Mouse (Mus musculus): ENCODE measurements around the gene Rnf185.

The Rnf185 gene

DNA sequence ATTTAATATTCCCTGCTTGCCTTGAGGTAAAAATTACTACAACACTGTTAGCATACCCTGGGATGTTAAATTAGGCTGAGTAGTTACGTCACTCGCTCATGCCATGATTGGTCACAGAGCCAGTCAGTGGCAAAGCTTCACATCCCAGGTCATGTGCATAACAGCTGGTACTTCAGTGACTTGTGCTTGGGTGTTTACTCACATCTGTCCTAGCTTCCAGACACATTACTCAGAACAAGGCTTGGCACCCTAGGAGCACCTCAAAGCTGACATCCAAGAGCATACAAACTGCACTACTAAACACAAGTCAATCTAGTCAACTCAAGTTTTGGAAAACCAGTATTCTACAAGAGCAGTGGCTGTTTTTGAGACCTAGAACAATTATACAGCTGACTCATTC, 9.1 kb downstream of the Rnf185 start:
- no peak for DNase-seq (ENCODE audit: low spot score)

GRCm38 (mm10) chr11:3442677-3443076, 9.5 kb downstream of the Rnf185 start:
- DNase-seq (ENCODE audit: low spot score), result no peak

DNA sequence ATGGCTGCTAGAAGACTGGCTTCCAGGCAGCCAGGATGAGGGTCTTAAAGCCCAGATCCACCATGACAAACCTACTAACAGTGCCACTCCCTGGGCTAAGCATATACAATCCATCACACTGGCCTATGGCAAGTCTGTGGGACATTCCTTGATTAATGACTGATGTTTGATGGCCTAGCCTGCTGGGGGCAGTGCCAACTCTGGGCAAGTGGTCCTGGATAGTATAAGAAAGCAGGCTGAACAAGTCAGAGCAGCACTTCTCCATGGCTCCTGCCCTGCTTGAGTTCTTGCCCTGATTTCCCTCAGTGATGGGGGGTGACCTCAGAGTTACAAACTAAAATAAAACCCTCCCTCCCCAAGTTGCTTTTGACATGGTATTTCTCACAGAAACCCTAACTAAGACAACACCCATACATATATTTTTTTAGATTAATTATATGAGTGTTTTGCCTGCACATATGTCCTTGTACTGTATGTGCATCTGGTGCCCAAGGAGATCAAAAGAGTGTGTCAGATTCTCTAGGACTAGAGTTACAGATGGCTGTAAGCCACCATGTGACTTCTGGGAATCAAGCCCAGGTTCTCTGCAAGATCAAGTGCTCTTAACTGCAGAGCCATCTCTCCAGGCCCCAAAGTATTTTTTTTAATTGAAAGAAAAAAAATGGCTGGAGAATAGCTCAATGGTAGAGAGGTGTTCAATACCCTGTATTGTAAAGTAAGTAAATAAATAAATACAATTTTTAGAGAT, 10.3 kb downstream of the Rnf185 start:
- DNase-seq (ENCODE audit: low spot score), result no peak

DNA sequence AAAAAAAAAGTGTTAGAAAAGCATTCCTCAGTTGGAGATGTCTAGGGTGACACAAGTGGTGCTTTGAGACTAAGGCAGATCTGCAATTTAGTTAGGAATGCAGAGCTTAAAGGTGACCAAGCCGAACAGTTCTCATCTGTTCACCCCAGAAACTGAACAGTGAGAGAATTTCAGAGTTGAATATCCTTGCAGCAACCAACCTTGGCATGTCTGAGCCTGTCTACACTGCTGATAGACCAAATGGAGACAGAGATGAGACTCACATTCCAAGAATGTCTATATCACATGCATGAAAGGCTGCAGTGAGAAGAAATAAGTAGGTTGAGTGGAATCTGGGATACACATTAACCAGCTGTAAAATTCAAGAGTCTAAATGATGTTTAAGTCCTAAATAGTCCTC, 14.5 kb downstream of the Rnf185 start:
- DNase-seq (ENCODE audit: low spot score), result no peak

DNA sequence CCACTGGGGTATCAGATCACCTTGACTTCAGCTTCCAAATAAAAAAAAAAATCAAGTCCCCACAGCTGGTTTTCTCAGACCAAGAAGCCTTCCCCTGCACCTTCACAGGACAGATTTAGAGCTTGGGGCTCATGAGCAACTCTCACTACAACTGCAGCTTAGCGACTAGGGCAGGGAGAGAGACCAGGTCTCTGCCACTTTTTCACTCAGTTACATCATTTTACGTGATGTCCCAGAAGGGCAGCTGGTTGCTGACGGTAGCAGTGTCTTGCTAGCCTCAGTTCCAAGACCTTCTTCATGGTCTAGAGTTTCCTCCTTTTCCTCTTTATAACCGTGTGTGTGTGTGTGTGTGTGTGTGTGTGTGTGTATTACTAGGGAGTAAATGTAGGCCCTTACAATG, 18.4 kb downstream of the Rnf185 start:
- DNase-seq (ENCODE audit: low spot score), result no peak

DNA sequence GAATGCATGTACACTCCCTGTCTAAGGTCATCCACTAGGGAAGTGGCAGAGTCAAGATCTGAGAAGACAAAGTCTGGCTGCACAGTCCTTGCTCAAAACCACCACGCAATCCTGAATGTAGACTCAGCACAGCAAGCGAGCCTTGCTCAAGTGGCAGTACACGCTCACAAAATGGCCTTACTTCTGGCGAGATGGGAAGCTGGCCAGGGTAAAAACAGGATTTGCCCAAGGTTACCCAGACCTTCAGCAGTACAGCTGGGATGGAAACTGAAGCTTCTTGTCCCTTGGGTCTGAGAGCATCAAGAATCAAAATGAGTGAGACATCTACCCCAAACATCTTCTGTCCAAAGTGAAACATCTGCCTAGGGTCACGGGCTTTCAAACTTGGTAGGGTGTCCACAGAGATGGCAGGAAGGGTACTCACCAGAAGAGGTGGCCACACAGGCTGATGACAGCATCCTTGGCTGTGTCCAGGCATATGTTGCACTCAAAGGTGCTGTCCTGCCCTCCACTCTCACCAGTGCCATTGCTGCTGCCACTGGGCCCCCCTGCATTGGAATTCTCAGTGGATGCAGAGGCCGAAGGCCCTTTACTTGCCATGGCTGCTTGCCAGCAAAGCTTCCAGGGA, 20.1 kb downstream of the Rnf185 start:
- DNase-seq (ENCODE audit: low spot score), result no peak

GRCm38 (mm10) chr11:3431515-3431914, 20.6 kb downstream of the Rnf185 start:
- DNase-seq (ENCODE audit: low spot score), result no peak

- no peak for DNase-seq (ENCODE audit: low spot score)
Observed at GRCm38 (mm10) chr11:3428632-3429031, 23.5 kb downstream of the Rnf185 start.

DNA sequence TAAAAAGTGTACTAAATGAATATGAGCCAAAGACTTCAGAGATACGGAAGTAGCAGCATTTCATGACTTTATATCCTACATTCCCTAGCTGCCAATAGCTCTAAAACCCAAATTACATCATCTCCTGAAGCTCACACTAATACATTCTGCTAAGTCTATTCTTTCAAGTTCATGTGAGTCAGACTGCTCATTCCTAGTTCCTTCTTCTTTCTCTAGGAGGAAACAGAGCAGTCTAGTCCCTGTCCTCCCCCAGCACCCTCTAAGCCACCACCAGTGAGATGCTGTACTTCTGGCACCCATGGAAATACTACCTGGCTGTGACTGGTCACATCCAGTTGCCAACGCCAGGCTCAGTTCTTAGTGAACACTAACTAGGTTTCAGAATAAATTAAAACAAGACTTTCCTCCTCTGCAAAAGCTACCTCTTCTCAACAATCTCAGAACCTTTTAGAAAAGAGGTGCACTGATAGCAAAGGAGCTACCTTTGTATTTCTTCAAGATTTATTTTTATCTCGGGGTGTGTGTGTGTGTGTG, 24.4 kb downstream of the Rnf185 start:
- DNase-seq (ENCODE audit: low spot score), result no peak

DNA sequence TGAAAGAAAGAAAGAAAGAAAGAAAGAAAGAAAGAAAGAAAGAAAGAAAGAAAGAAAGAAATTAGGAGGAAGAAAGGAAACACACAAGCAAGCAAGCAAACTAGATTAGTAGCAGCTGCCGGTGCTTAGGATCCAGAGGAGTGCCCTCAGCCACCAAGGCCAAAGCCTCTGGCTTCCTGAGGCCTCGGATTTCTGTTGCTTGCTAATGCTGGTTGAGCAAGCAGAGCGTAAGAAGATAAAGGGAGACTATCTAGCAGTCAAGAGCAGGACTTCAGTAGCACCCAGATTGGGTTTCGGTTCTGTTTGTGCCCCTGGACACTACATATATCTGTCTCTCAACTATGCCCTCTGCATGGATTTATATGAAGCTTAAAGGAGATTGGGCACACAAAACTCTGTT, 29.9 kb downstream of the Rnf185 start:
- DNase-seq (ENCODE audit: low spot score), result no peak

GRCm38 (mm10) chr11:3418741-3419140, 33.4 kb downstream of the Rnf185 start:
- no peak for DNase-seq (ENCODE audit: low spot score)

GRCm38 (mm10) chr11:3417795-3418194, 34.4 kb downstream of the Rnf185 start:
- no peak for DNase-seq (ENCODE audit: low spot score)

DNA sequence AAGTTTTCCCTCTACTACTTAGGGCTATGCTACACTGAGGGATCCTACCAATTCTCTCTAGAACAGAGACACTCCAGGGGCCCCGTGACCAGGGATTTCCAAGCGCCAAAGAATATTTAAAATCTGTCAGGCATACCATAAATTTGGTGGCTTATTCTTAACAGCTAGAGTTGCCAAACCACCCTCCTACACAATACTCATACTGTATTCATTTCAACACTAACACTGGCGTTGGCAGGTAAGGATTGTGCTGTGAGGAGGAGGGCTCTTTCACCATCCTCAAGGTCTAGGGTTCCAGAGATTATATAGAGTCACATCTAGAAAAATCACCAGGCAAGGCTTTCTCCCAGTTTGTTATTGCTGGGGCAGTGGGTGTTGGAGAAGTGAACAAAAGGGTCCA, 35.8 kb downstream of the Rnf185 start:
- no peak for DNase-seq (ENCODE audit: low spot score)

GRCm38 (mm10) chr11:3412111-3412510, 40.1 kb downstream of the Rnf185 start:
- DNase-seq (ENCODE audit: low spot score), result no peak

DNA sequence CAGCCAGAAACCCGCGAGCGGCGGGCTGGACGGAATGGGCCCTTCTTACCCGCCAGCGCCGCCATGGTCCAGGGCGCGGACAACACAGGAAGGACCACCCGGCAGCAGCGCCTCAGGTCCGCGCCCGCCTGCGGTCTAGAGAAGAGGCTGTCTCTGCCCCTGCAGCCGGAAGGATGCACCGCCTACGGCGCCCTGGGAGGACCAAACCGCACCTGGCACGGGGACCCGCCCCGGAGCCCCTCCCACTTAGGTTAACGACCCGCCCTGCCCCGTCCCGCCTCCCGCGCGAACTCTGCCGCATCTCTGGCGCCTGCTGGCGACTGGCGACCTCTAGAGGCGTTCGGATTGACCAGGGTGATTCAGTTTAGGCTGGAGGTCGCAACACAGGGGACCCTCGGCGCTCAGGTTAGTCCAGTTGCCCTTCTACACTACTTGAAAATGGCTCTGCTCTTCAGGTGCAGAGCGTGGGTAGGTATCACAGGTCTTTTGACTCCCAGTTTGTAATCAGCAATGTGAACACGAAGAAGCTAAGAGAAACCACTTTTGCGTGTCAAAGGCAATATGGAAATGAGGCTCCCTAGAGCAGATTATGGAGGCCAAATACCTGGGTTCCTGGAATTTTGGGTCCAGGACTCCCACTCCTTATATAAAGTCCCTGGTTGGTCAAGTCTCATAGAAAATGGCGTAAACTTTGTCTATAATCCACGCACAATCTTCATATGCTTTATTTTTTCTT, 43.0 kb downstream of the Rnf185 start, which contains the start of gene Limk2:
TSS of gene Limk2 (minus strand) at position 193 of the 736 bp plus-strand sequence.
- DNase-seq (ENCODE audit: low spot score), result peak; percentile 94

GRCm38 (mm10) chr11:3408131-3408996, 43.8 kb downstream of the Rnf185 start:
- DNase-seq (ENCODE audit: low spot score), result no peak

DNA sequence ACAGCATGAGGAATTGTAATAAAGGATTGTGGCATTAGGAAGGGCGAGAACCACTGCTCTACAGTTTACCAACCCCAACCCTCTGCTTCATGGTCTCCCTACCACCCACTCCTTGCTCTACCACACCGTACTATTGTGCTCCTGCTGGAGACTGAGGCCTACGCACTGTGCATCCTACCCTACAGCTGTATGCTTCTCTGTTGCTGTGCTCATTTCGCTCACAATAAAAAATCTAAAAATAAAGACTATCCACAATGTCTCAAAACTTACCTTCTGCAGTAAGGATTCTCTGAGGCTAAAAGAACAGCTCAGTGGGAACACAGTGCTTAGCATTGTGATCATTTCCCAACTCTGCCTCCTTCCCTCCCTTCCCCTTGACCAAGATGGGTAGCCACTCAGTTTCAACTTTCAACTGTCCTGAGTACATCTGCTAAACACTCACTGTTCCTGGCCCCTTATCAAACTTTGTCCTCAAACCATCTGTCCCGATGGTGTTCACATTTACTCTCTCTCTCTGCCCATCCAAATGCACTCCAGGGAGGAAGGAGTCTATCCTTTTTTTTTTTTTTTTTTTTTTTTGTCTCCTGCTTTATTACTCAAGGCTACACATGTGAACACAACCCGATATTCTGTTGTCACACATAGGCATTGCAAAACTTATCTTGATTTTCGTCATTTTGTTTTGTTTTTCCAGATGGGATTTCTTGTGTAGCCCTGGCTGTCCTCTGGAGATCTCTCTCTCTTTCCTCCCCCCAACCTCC, 47.7 kb downstream of the Rnf185 start:
- no peak for DNase-seq (ENCODE audit: low spot score)

- DNase-seq (ENCODE audit: low spot score), result no peak
Observed at GRCm38 (mm10) chr11:3403024-3403423, 49.1 kb downstream of the Rnf185 start.

DNA sequence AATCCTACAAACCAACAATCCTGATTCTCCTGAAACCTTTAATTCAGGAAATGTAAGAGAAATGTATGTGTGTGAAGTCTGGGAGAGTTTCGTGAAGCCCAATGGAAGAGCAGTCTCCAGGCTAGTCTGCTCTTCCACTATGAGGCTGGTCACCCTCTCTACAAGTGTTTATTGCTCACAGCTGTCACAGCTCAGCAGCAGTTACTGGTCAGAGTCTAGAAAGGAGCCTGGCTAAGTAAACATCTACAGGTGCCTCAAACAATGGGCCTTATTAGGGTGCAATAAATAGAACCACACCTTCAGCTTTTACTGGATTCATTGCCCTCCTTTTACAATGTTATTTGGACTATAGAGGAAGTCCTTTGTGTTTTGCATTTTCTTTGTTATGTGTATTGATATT, 53.8 kb downstream of the Rnf185 start:
- no peak for DNase-seq (ENCODE audit: low spot score)

GRCm38 (mm10) chr11:3396562-3396961, 55.6 kb downstream of the Rnf185 start:
- no peak for DNase-seq (ENCODE audit: low spot score)

GRCm38 (mm10) chr11:3396091-3396490, 56.1 kb downstream of the Rnf185 start:
- no peak for DNase-seq (ENCODE audit: low spot score)
